In the genomic region with DNA sequence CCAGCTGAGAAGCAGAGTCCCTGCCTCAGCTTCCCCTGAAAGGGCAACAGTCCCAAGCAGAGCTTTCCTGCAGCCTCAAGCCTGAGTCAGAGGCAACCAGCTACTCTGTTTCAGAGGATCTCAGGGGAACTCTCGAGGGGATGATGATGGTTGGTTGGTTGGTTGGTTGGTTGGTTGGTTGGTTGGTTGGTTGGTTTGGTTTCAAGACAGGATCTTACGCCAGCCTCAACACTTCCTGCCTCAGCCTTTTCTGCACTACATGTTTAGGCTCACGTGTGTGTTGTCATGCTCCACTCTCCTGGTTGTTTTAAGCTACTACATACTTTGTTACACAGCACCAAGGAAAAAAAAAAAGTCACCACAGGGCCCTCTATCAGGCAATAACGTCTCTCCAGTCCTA, we compare ENCODE assay signal across 20 mouse cellular contexts. TPM values are rescaled to one million over a fixed set of nuclear protein-coding genes. Genes with fewer than 3 reads are reported as not detected.
A peak's percentile ranks its signal among the peaks of the same experiment; 100 is the strongest.
DNase-seq lines count a peak whose midpoint lies in the region; ATAC-seq lines count a peak whose summit lies in the region.
"Had no signal": no experiment of that assay in that cellular context is flagged by ENCODE, and none has a peak within 500 bp of the region (broad histone marks: within the 10 kb centered on the region; RNA-seq: fewer than 3 reads in every experiment).

No protein-coding gene starts in this region.

- ATAC-seq in granulocyte monocyte progenitor cell, adult 5-6 weeks (replicated peaks; ENCODE audit: poor library complexity, severe bottlenecking): peak; percentile 35
- ATAC-seq: forebrain, embryonic 16.5 days; midbrain, embryonic 16.5 days had no signal

- peak; percentile 89 for DNase-seq in 416B (ENCODE audit: low read depth)
- peak; percentile 31 for DNase-seq in CD4-positive, CD25-positive, alpha-beta regulatory T cell, adult 2 months (ENCODE audit: low read depth, low spot score)
- peak; percentile 44 for DNase-seq in naive thymus-derived CD4-positive, alpha-beta T cell, adult 2 months (ENCODE audit: low read depth)
- DNase-seq in ovary, postnatal 36 days (ENCODE audit: low spot score): no peak
- DNase-seq in heart, postnatal 36 days: no peak
- DNase-seq in urinary bladder, postnatal 14 days (ENCODE audit: low spot score): no peak
- DNase-seq: adrenal gland, adult 8-10 months; cerebellum, adult 2 months; cerebellum, postnatal 14 days; gastrocnemius, adult 2 months; kidney, adult 11 months; kidney, postnatal 36 days; layer of hippocampus, postnatal 36 days; liver; lung, postnatal 14 days; thymus, adult 18-20 months; thymus, postnatal 36 days had no signal

- intact Hi-C loops in heart, postnatal 36 days (cut with DNase I): no loop called here

RNA-seq across cellular contexts. Expression of a gene that starts 4.5 kb away (rescaled TPM):
- total RNA-seq in granulocyte monocyte progenitor cell, adult 5-6 weeks (2014; fragmentation: Nextera tagmentation): not detected in 2 replicates
- total RNA-seq in granulocyte monocyte progenitor cell, adult 5-6 weeks (2017): not detected in 2 replicates
- under 1 TPM; 0.14 to 0.28 TPM for total RNA-seq in heart, postnatal 36 days (2021)

RNA-seq across cellular contexts. Expression of a gene that starts 51.0 kb away (rescaled TPM):
- total RNA-seq in granulocyte monocyte progenitor cell, adult 5-6 weeks (2014; fragmentation: Nextera tagmentation): not detected in 2 replicates
- not detected in 2 replicates for total RNA-seq in granulocyte monocyte progenitor cell, adult 5-6 weeks (2017)
- under 1 TPM; 0.16 to 0.19 TPM for total RNA-seq in heart, postnatal 36 days (2021)
- total RNA-seq: gastrocnemius, adult 2 months had no signal

RNA-seq across cellular contexts. Expression of a gene that starts 52.8 kb away (rescaled TPM):
- total RNA-seq in granulocyte monocyte progenitor cell, adult 5-6 weeks (2014; fragmentation: Nextera tagmentation): not detected in 2 replicates
- total RNA-seq in granulocyte monocyte progenitor cell, adult 5-6 weeks (2017): not detected in 2 replicates
- under 1 TPM in 1 of 2 experiments, not detected in 1; 0.08 TPM for total RNA-seq in heart, postnatal 36 days (2021)
- total RNA-seq: gastrocnemius, adult 2 months had no signal

Comparison
In these comparisons a context has a peak if more than half of its experiments do, and no peak if none do; other contexts are left out.
1. DNase-seq: peak in 416B (single experiment), CD4-positive, CD25-positive, alpha-beta regulatory T cell, adult 2 months (single experiment) and naive thymus-derived CD4-positive, alpha-beta T cell, adult 2 months (single experiment); none in ovary, postnatal 36 days (single experiment), heart, postnatal 36 days (0 of 2) and urinary bladder, postnatal 14 days (single experiment).